Mouse (Mus musculus) midbrain, embryonic 16.5 days (tissue): ENCODE measurements around the gene Mrps36. TPM values are rescaled to one million over a fixed set of nuclear protein-coding genes. Genes with fewer than 3 reads are reported as not detected.
"Not testable (repeated sequence)": the region's sequence is repeated elsewhere in the genome, so short reads cannot be mapped to it uniquely, and the experiment has no call there.

ENCODE experiments used
- ATAC-seq: fragments of 200-750 bp; cut with Nextera tagmentation; 2 replicates; pipeline ENCODE4 v1.8.0; 2017; ENCODE audit warnings: moderate TSS enrichment
- H3K27ac ChIP-seq: fragments of 300-500 bp; sonication (generic); 2 replicates; pipeline ENCODE4 v1.5.1; 2014; ENCODE audit warnings: mild to moderate bottlenecking, low read length, mixed read lengths
- H3K27me3 ChIP-seq: fragments of 300-500 bp; sonication (generic); 2 replicates; pipeline ENCODE4 v1.6.1; 2014; ENCODE audit warnings: low read depth, low read length, mixed read lengths; ENCODE audit not compliant: control insufficient read depth, insufficient read depth
- H3K36me3 ChIP-seq: fragments of 300-500 bp; sonication (generic); 2 replicates; pipeline ENCODE4 v1.6.1; 2014; ENCODE audit warnings: mild to moderate bottlenecking, low read length, moderate library complexity, mixed read lengths; ENCODE audit not compliant: control insufficient read depth, insufficient read depth
- H3K4me1 ChIP-seq: fragments of 300-500 bp; sonication (generic); 2 replicates; pipeline ENCODE4 v1.6.1; 2014; ENCODE audit warnings: mild to moderate bottlenecking, low read length, mixed read lengths; ENCODE audit not compliant: control insufficient read depth, insufficient read depth
- H3K4me2 ChIP-seq: fragments of 300-500 bp; sonication (generic); 2 replicates; pipeline ENCODE4 v1.6.1; 2014; ENCODE audit warnings: mild to moderate bottlenecking, low read length, mixed read lengths
- H3K4me3 ChIP-seq: fragments of 300-500 bp; sonication (generic); 2 replicates; pipeline ENCODE4 v1.5.1; 2014; ENCODE audit warnings: low read depth, mild to moderate bottlenecking, low read length, moderate library complexity, mixed read lengths
- H3K9ac ChIP-seq: fragments of 300-500 bp; sonication (generic); 2 replicates; pipeline ENCODE4 v1.6.1; 2014; ENCODE audit warnings: low read depth, low read length, mixed read lengths
- H3K9me3 ChIP-seq: fragments of 300-500 bp; sonication (generic); replicated peaks from 2 replicates; pipeline ENCODE4 v1.6.1; 2014; ENCODE audit warnings: mild to moderate bottlenecking, low read length, mixed read lengths; ENCODE audit not compliant: control insufficient read depth, poor library complexity, severe bottlenecking
- WGBS: fragments of 180-500 bp; shearing (Covaris S2); extraction: QIAGEN DNeasy Blood & Tissue Kit; methylation state at CpG from one replicate; pipeline ENCODE4 v1.1.7; 2014; 5-methylcytosine and 5-hydroxymethylcytosine counted together
- polyA plus RNA-seq: library from polyadenylated mRNA; unstranded; fragments of >200 nt; fragmentation: Nextera tagmentation; extraction: Ambion mirVana; gene quantifications from 2 replicates; pipeline ENCODE4 v1.2.1, GENCODE M21; 2015

The Mrps36 gene
- polyA plus RNA-seq, 1 experiment from 2014 or later = 130 TPM

DNA sequence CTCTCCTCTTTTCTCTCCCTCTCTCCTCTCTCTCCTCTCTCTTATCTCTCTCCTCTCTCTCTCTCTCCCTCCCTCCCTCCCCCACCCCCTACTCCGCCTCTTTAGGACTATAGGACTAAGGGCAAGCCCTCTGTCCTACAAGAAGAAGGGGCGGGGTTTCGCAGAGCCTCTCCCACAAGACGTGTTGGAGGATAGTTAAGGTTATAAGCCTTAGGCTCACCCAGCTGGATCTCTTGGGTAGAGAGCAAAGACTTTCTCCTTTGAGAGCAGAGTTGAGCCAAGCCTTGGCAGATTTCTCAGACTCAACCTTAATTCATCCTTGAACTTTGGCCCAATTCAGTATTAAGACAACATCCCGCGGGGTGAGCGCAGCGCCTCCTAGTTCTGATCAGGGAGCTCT is 4.2 kb upstream of the Mrps36 start:
- Histone ChIP-seq H3K27me3 (no peaks in the 10 kb centered on the region), H3K4me2 (no peak overlapping the region), H3K4me3 (no peak overlapping the region), H3K36me3 (no peaks in the 10 kb centered on the region), H3K9ac (no peak overlapping the region), H3K9me3 (no peaks in the 10 kb centered on the region), H3K27ac (no peak overlapping the region), H3K4me1 (peaks cover 4% of the 10 kb centered on the region)
- ATAC-seq = no peak
- 45% methylated on average over 7 of the region's 8 CpGs for WGBS

DNA sequence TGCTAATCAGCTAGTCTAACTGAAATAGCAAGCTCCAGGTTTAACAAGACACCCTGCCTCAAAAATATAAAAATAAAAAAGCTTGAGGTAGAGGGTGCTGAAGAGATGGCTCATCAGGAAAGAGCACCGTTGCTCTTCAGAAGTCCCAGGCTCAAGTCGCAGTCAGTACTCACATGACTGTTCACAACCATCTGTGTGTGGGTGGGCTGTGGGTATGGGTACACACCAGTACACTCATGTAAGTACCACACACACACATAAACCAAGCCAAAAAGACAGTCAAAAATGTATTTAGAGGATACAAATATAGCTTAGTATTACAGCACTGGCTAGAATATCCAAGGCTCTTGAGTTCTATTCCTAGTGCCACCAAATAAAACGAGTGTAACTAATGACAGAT is 1.6 kb upstream of the Mrps36 start:
- H3K27ac ChIP-seq = no peak overlapping the region
- H3K9ac ChIP-seq = no peak overlapping the region
- H3K4me3 ChIP-seq = no peak overlapping the region
- H3K9me3 ChIP-seq = no peaks in the 10 kb centered on the region
- no peak for ATAC-seq
- WGBS = 93% methylated on average over 3 of the region's 3 CpGs
- H3K4me2 ChIP-seq = no peak overlapping the region
- peaks cover 14% of the 10 kb centered on the region for H3K4me1 ChIP-seq
- no peaks in the 10 kb centered on the region for H3K27me3 ChIP-seq
- H3K36me3 ChIP-seq = no peaks in the 10 kb centered on the region

DNA sequence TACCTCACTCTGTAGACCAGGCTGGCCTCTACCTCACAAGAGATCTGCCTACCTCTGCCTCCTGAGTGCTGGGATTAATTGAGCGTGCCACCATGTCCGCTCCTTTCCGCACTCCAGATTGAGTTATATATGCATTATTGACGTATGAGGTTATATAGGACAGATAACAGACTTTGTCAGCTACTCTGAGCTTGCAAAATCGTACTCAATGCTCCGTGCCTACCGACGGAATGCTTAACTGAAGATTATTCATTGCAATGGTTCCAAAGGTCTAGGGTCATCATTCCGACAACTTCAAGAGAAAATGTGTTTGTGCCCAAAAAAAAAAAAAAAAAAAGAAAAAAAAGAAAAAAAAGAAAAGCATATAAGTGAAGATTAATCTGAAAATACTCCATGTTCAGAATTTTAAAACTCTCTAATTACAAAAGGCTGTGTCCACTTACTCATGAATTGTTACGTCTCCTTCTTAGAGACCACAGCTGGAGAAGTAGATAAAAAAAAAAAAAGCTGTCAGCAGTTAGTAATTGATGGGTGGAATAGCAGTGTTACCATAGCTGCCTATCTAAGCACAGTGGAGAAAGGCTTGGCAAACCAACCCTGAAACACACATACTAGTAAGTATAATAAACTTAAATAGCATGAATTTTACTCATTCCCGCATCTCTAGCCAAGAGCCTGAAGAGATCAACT is 968 bp downstream of the Mrps36 start:
- H3K9me3 ChIP-seq = no peaks in the 10 kb centered on the region
- peak overlapping the region; percentile 80 for H3K4me3 ChIP-seq
- peak overlapping the region; percentile 94 for H3K9ac ChIP-seq
- peak overlapping the region; percentile 56 for H3K4me2 ChIP-seq
- ATAC-seq = peak; percentile 69
- H3K27ac ChIP-seq = peak overlapping the region; percentile 97
- 0 out of 2 replicates have a peak, but pooled peaks cover 2% of the 10 kb centered on the region for H3K36me3 ChIP-seq
- H3K4me1 ChIP-seq = peaks cover 14% of the 10 kb centered on the region
- H3K27me3 ChIP-seq = no peaks in the 10 kb centered on the region
- WGBS = 67% methylated on average over 11 of the region's 11 CpGs

DNA sequence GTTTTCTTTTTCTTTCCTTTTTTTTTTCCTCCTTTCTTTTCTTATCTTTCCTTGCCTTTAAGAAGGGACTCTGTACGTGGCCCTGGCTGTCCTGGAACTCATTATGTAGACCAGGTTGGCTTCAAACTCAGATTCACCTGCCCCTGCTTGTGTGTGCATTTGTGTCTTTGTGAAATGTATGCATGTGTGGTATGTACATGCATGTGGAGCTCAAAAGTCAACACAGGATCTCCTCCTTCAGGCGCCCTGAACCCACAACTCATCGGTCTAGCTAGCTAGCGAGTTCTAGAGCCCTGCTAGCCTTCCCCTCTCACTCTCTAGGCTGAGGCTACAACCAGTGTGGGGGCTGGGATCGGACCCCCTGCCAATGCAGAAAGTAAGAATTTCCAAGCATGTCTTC is 1.6 kb downstream of the Mrps36 start:
- Histone ChIP-seq H3K4me3 (no peak overlapping the region), H3K4me1 (peaks cover 14% of the 10 kb centered on the region), H3K4me2 (no peak overlapping the region), H3K27me3 (no peaks in the 10 kb centered on the region), H3K36me3 (0 out of 2 replicates have a peak, but pooled peaks cover 2% of the 10 kb centered on the region), H3K27ac (no peak overlapping the region), H3K9me3 (no peaks in the 10 kb centered on the region), H3K9ac (no peak overlapping the region)
- ATAC-seq = no peak
- WGBS = 96% methylated on average over 5 of the region's 5 CpGs

DNA sequence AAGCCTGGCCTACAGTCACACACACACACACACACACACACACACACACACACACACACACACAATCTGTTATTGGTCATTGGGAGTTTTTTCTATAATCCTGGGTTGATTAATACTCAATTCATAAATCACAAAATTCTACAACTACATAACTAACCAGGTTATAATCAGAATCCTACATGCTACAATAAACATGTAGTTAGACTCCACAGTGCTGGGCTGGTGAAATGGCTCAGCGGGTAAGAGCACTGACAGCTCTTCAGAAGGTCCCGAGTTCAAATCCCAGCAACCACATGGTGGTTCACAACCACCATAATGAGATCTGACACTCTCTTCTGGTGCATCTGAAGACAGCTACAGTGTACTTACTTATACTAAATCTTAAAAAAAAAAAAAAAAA is 11.7 kb downstream of the Mrps36 start:
- no peaks in the 10 kb centered on the region for H3K27me3 ChIP-seq
- H3K4me2 ChIP-seq = no peak overlapping the region
- H3K9ac ChIP-seq = no peak overlapping the region
- WGBS = 96% methylated on average over 2 of the region's 2 CpGs
- H3K4me1 ChIP-seq = peaks cover 9% of the 10 kb centered on the region
- no peak for ATAC-seq
- no peaks in the 10 kb centered on the region for H3K9me3 ChIP-seq
- peaks cover 2% of the 10 kb centered on the region; the same call in 1 of the 2 replicates for H3K36me3 ChIP-seq
- no peak overlapping the region for H3K27ac ChIP-seq
- no peak overlapping the region for H3K4me3 ChIP-seq

DNA sequence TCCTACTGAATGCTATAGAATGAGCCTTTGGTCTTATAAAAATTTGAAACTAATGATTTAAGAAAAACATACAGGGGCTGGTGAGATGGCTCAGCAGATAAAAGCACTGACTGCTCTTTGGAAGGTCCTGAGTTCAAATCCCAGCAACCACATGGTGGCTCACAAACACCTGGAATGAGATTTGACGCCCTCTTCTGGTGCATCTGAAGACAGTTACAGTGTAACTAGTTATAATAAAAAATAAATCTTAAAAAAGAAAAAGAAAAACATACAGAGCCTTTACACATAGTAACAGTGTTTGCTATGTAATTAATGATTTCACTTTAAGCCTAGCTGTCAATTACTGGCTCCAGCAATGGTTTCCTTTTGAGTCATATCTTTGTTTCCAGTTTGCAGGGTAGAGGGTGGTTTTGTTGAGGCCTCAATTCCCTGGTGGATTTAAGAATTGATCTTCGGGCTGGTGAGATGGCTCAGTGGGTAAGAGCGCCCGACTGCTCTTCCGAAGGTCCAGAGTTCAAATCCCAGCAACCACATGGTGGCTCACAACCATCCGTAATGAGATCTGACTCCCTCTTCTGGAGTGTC is 12.9 kb downstream of the Mrps36 start:
- WGBS = 87% methylated on average over 5 of the region's 6 CpGs
- not testable (repeated sequence) for H3K36me3 ChIP-seq, H3K27me3 ChIP-seq, H3K27ac ChIP-seq, ATAC-seq, H3K4me1 ChIP-seq, H3K9me3 ChIP-seq, H3K4me3 ChIP-seq
- Histone ChIP-seq H3K4me2 (peak overlapping the region; percentile 60), H3K9ac (peak overlapping the region; percentile 86; the same call in 1 of the 2 replicates)

DNA sequence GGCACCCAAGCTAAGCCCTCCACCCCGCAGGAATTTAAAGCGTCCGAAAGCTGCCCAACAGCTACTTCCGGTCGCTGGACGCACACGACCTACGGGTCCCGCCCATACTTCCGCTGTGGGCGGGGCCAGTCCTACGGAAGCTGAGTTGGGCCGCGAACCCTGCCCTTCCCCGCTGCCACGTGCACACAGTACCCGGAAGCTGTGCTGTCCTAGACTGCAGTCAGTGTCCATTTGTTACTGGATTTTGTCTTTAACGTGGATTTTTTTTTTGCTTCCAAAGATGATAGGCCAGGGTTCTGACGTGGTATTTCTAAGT is 13.6 kb downstream of the Mrps36 start, which contains the start of gene Cdk7:
Gene Cdk7 (minus strand): TSS at position 79 of the 316 bp plus-strand sequence.
- H3K9me3 ChIP-seq = no peaks in the 10 kb centered on the region
- peak; percentile 100 for ATAC-seq
- H3K4me2 ChIP-seq = peak within 1 kb of the TSS; percentile 96
- peak within 1 kb of the TSS; percentile 86 for H3K9ac ChIP-seq
- H3K27ac ChIP-seq = peak within 1 kb of the TSS; percentile 88
- WGBS = 0% methylated on average over 19 of the region's 19 CpGs
- H3K4me3 ChIP-seq = peak within 1 kb of the TSS; percentile 89
- H3K27me3 ChIP-seq = no peaks in the 10 kb centered on the region
- peaks cover 9% of the 10 kb centered on the region for H3K4me1 ChIP-seq
- H3K36me3 ChIP-seq = no peaks in the 10 kb centered on the region

DNA sequence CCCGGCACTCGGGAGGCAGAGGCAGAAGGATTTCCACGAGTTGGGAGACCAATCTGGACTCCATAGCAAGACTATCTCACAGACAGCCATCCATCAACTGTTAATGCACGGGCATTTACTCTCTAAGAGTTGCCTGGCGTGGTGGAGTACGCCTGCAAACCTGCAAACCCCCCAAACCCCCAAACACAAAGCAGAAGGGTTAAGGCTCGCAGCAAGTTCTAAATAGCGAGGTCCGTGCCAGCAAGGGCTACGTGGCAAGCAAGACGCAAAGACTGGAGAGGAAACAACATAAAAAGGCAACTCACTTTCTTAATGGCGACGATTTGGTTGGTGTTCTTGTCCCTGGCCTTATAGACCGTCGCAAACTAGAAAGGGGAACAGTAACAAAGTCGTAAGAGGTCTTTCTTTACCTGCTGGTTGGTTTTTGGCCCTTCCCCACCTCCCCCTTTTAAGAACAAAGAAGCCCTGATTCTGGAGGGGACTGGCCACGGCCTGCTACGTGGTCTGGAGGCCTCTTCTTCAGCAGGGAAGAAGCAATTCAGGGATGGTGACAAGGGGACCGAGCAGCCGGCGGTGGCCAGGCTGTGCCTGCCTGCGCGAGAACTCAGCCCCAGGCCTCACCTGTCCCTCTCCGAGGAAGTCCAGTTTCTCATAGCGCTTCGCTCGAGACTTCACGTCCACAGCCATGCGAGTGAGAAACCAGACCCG is 14.2 kb downstream of the Mrps36 start:
- Histone ChIP-seq H3K4me2 (peak overlapping the region; percentile 96), H3K27me3 (no peaks in the 10 kb centered on the region), H3K9me3 (no peaks in the 10 kb centered on the region), H3K4me1 (peaks cover 9% of the 10 kb centered on the region), H3K27ac (peak overlapping the region; percentile 88), H3K36me3 (peaks cover under 1% of the 10 kb centered on the region; the same call in 1 of the 2 replicates), H3K9ac (peak overlapping the region; percentile 86), H3K4me3 (peak overlapping the region; percentile 89)
- WGBS = 2% methylated on average over 30 of the region's 30 CpGs
- ATAC-seq = peak; percentile 92

DNA sequence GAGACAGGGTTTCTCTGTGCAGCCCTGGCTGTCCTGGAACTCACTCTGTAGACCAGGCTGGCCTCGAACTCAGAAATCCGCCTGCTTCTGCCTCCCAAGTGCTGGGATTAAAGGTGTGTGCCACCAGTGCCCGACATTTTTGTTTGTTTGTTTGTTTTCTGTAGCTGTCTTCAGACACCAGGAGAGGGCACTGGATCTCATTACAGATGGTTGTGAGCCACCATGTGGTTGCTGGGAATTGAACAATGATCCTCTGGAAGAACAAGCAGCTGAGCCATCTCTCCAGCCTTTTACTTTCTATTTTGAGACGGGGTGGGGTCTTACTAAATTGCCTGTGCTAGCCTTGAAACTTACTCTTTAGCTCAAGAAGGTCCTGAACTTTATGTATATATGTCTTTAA is 15.9 kb downstream of the Mrps36 start:
- ATAC-seq, H3K27me3 ChIP-seq, H3K4me2 ChIP-seq, H3K9ac ChIP-seq, H3K9me3 ChIP-seq, H3K27ac ChIP-seq, H3K4me3 ChIP-seq, H3K36me3 ChIP-seq: not testable (repeated sequence)
- WGBS = 96% methylated on average over 4 of the region's 4 CpGs
- H3K4me1 ChIP-seq = peaks cover 14% of the 10 kb centered on the region
